Mouse (Mus musculus) large intestine, adult 2 months (tissue): ENCODE measurements at regions not wholly inside any gene's neighbourhood (a gene's known extent, or its start where the extent isn't known, plus 50 kb on each side); places are given as distances from the start of the nearest gene placed in this dataset.

ENCODE experiments used
- DNase-seq: peaks from one replicate; pipeline ENCODE4 v3.0.0-alpha.2; 2012; ENCODE audit warnings: low read depth, low spot score
- WGBS: fragments of 180-500 bp; shearing (Covaris S2); methylation state at CpG from one replicate; pipeline ENCODE4 v1.1.7; 2018; 5-methylcytosine and 5-hydroxymethylcytosine counted together

GRCm38 (mm10) chr3:60698189-60698588 lies 225.6 kb downstream of the Mbnl1 start:
- DNase-seq: no peak

GRCm38 (mm10) chr3:60707139-60707538 lies 234.5 kb downstream of the Mbnl1 start:
- no peak for DNase-seq
- 82% methylated on average over 4 of the region's 4 CpGs for WGBS

- 72% methylated on average over 4 of the region's 4 CpGs for WGBS
- DNase-seq: no peak
These were observed 240.3 kb downstream of the Mbnl1 start for GRCm38 (mm10) chr3:60712896-60713295.

- no peak for DNase-seq
These were observed 247.7 kb downstream of the Mbnl1 start for GRCm38 (mm10) chr3:60720322-60720721.

GRCm38 (mm10) chr3:60731331-60731730 lies 258.7 kb downstream of the Mbnl1 start:
- no peak for DNase-seq
- 97% methylated on average over 1 of the region's 1 CpGs for WGBS

- no peak for DNase-seq
These were observed 261.9 kb upstream of the P2ry1 start for GRCm38 (mm10) chr3:60740543-60741294.

GRCm38 (mm10) chr3:60741379-60741778 lies 261.2 kb upstream of the P2ry1 start:
- WGBS: 68% methylated on average over 5 of the region's 5 CpGs
- no peak for DNase-seq

GRCm38 (mm10) chr3:60742232-60742631 lies 260.4 kb upstream of the P2ry1 start:
- 92% methylated on average over 2 of the region's 2 CpGs for WGBS
- DNase-seq: no peak

GRCm38 (mm10) chr3:60745075-60745474 lies 257.5 kb upstream of the P2ry1 start:
- WGBS: 94% methylated on average over 1 of the region's 1 CpGs
- no peak for DNase-seq

- DNase-seq: no peak
- 55% methylated on average over 2 of the region's 2 CpGs for WGBS
These were observed 244.0 kb upstream of the P2ry1 start for GRCm38 (mm10) chr3:60758568-60758967.

- no peak for DNase-seq
These were observed 243.5 kb upstream of the P2ry1 start for GRCm38 (mm10) chr3:60759046-60759445.

- WGBS: 55% methylated on average over 4 of the region's 4 CpGs
- DNase-seq: peak; percentile 8
These were observed 239.7 kb upstream of the P2ry1 start for GRCm38 (mm10) chr3:60762874-60763273.

GRCm38 (mm10) chr3:60765079-60765478 lies 237.5 kb upstream of the P2ry1 start:
- 61% methylated on average over 4 of the region's 4 CpGs for WGBS

GRCm38 (mm10) chr3:60768996-60769395 lies 233.6 kb upstream of the P2ry1 start:
- DNase-seq: no peak

More at GRCm38 (mm10) chr3:60765079-60765478, 237.5 kb upstream of the P2ry1 start:
- no peak for DNase-seq

- WGBS: 69% methylated on average over 4 of the region's 4 CpGs
- no peak for DNase-seq
These were observed 230.7 kb upstream of the P2ry1 start for GRCm38 (mm10) chr3:60771866-60772265.

GRCm38 (mm10) chr3:60773383-60773782 lies 229.2 kb upstream of the P2ry1 start:
- DNase-seq: no peak
- WGBS: 64% methylated on average over 3 of the region's 3 CpGs

- no peak for DNase-seq
- 58% methylated on average over 9 of the region's 9 CpGs for WGBS
These were observed 217.3 kb upstream of the P2ry1 start for GRCm38 (mm10) chr3:60785137-60785875.

- WGBS: 81% methylated on average over 8 of the region's 8 CpGs
- no peak for DNase-seq
These were observed 214.6 kb upstream of the P2ry1 start for GRCm38 (mm10) chr3:60787989-60788388.

- no peak for DNase-seq
- WGBS: 77% methylated on average over 4 of the region's 4 CpGs
These were observed 213.2 kb upstream of the P2ry1 start for GRCm38 (mm10) chr3:60789441-60789840.

GRCm38 (mm10) chr3:60792166-60792565 lies 210.4 kb upstream of the P2ry1 start:
- no peak for DNase-seq
- WGBS: 76% methylated on average over 4 of the region's 4 CpGs

GRCm38 (mm10) chr3:60796207-60796606 lies 206.4 kb upstream of the P2ry1 start:
- no peak for DNase-seq
- 90% methylated on average over 2 of the region's 2 CpGs for WGBS
